ENCODE assay signal across 14 mouse cellular contexts in genomic region chr6:116031052-116031451, GRCm38 (mm10).
"Had no signal": no experiment of that assay in that cellular context is flagged by ENCODE, and none has a peak within 500 bp of the region (broad histone marks: within the 10 kb centered on the region; RNA-seq: fewer than 3 reads in every experiment).

No protein-coding gene starts in this region.

- H3K27me3 ChIP-seq: liver, embryonic 15.5 days; midbrain, embryonic 13.5 days; midbrain, embryonic 15.5 days; neural tube, embryonic 12.5 days had no signal

- H3K4me2 ChIP-seq: liver, embryonic 15.5 days; lung, embryonic 14.5 days; midbrain, embryonic 11.5 days; midbrain, embryonic 13.5 days; midbrain, embryonic 15.5 days; neural tube, embryonic 12.5 days had no signal

- H3K9me3 ChIP-seq: liver, embryonic 15.5 days; midbrain, embryonic 13.5 days; midbrain, embryonic 15.5 days; neural tube, embryonic 12.5 days had no signal

- H3K27ac ChIP-seq: liver, embryonic 15.5 days; macrophage; midbrain, embryonic 13.5 days; midbrain, embryonic 15.5 days; neural tube, embryonic 12.5 days had no signal

- ATAC-seq: midbrain, embryonic 13.5 days; midbrain, embryonic 15.5 days had no signal

- H3K9ac ChIP-seq: liver, embryonic 15.5 days; lung, embryonic 14.5 days; midbrain, embryonic 13.5 days; midbrain, embryonic 15.5 days; neural tube, embryonic 12.5 days had no signal

- H3K36me3 ChIP-seq: liver, embryonic 15.5 days; midbrain, embryonic 15.5 days; neural tube, embryonic 12.5 days had no signal

- DNase-seq: lung, adult 18-20 months; lung, embryonic 14.5 days; lung, postnatal 10 days; lung, postnatal 36 days; right cerebral cortex, postnatal 14 days; thymus, adult 2 months; thymus, postnatal 25 days; thymus, postnatal 4 days had no signal

- H3K4me3 ChIP-seq: liver, embryonic 15.5 days; midbrain, embryonic 13.5 days; midbrain, embryonic 15.5 days; neural tube, embryonic 12.5 days had no signal

- H3K4me1 ChIP-seq: liver, embryonic 15.5 days; midbrain, embryonic 13.5 days; midbrain, embryonic 15.5 days; neural tube, embryonic 12.5 days had no signal
